Mouse (Mus musculus) testis, adult 10 weeks (tissue): ENCODE measurements around the gene Ceacam18. TPM values are rescaled to one million over a fixed set of nuclear protein-coding genes. Genes with fewer than 3 reads are reported as not detected.

Source experiments
- polyA plus RNA-seq: library from polyadenylated mRNA; stranded (reverse); fragments of 350-450 nt; fragmentation: Illumina TruSeq; extraction: RNeasy Lipid Tissue Mini Kit (QIAGEN cat#74804); gene quantifications from one replicate; pipeline ENCODE4 v1.2.3, GENCODE M21; 2014; ENCODE audit warnings: low read depth, low replicate concordance

The Ceacam18 gene
- not detected for polyA plus RNA-seq

GRCm38 (mm10) chr7:43634500-43634899 lies at the start of gene Ceacam18:
Gene Ceacam18 (plus strand): TSS chr7:43634707.

DNA sequence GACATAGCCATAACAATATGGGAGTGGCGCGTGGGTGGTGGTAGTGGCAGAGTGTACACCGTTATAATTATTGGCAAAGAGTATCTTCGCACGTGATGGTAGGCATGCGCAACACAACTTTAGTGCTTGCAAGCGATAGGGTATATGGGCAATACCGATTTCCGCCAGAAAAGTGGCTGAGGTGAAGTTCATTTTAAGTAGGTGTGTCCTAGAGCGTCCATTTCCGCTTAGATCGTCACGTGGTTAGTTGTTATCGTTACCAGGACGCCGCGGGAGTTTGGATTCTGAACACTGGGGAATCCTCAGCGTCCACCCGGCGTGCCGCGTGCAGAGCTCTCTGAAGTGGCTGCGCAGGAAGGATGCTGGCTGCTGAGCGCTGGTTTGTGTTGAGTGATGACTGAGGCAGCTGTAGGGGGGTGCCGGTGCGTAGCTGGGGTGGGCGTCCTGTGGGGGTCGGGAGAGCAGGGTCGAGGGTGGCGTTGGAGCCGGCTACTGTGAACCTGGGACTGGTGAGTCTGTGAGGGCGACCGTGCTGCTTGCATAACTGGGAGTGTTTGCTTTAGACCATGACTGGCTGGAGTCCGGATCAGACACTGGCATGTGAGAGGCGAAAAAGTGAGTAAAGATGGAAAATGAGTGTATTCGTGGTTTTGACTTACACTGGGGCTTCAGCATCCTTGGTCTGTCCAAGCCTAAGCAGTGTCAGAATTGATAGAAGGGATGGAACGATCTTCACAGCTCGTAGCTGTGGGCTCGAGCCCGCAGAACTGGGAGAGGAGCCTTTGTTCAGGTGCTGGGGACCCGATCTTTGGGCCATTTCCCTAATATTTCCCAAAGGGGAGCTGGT lies 27.4 kb upstream of the Ceacam18 start, which contains the start of gene Zfp819:
Zfp819 (plus strand) TSS at position 274 of the 847 bp plus-strand sequence.

DNA sequence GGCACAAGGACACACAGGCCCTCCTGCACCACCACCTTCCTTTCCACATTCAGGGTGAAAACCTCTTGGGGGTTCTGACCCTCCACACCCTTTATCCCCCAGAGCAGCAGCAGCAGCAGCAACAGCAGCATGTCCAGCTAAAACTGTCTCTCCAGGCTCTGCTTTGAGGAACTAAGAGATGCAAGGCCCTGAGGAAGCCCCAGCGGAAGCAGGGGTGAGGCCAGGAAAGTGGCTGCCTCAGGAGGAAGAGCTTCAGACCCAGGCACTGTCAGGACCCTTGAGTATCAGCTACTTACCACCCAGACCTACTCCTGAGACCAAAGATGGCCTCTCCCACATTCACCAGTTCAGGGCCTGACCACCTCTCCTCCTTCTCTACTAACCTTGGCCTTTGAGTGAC lies 25.5 kb downstream of the Ceacam18 start, which contains the start of gene Siglece:
Siglece (minus strand) TSS at position 160 of the 400 bp plus-strand sequence.

GRCm38 (mm10) chr7:43671809-43672580 lies 37.5 kb downstream of the Ceacam18 start, which contains the start of gene Ctu1:
Gene Ctu1 (plus strand): TSS chr7:43672016.

DNA sequence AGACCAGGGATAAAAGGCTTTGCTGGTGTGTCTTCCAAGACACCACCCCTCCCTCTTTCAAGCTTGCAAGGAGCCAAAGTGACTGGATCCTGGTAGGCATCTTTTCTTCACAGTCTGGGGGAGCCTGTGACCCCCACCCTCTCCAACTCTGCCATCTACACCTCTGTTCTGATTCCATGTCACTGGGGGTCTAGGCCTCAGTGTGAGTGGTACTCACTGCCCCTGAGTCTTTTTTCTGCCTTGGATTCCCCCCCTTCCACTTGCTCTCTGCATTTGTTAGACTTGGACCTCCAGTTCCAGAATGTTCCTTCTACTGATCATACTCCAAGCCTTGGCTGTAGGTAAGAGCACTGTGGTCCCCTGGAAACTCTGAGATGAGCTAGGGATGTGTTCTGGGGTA lies 55.6 kb downstream of the Ceacam18 start, which contains the start of gene Klk14:
Klk14 (plus strand) TSS at position 301 of the 400 bp plus-strand sequence.

Other genes starting within 250 kb of the Ceacam18 start
- gene Siglecg, start 226.5 kb upstream of the Ceacam18 start, polyA plus RNA-seq: not detected
- not detected for gene Lim2, start 207.0 kb upstream of the Ceacam18 start, polyA plus RNA-seq
- gene Nkg7, start 197.6 kb upstream of the Ceacam18 start, polyA plus RNA-seq: not detected
- gene Cldnd2, start 193.9 kb upstream of the Ceacam18 start, polyA plus RNA-seq: 18.3 TPM
- gene Etfb, start 190.6 kb upstream of the Ceacam18 start, polyA plus RNA-seq: 3.1 TPM
- gene Gm45233, start 190.6 kb upstream of the Ceacam18 start, polyA plus RNA-seq: not detected
- gene Vsig10l, start 171.6 kb upstream of the Ceacam18 start, polyA plus RNA-seq: 1.5 TPM
- 0.46 TPM for gene Iglon5, start 144.6 kb upstream of the Ceacam18 start, polyA plus RNA-seq
- 14.5 TPM for gene 4931406B18Rik, start 128.8 kb upstream of the Ceacam18 start, polyA plus RNA-seq
- 2.1 TPM for gene Cd33, start 90.3 kb upstream of the Ceacam18 start, polyA plus RNA-seq
- 0.34 TPM for gene Zfp658, start 72.5 kb upstream of the Ceacam18 start, polyA plus RNA-seq
- 13.8 TPM for gene Zfp719, start 55.1 kb upstream of the Ceacam18 start, polyA plus RNA-seq
- gene Zfp819, start 27.5 kb upstream of the Ceacam18 start, polyA plus RNA-seq: 9.2 TPM
- 1.0 TPM for gene Siglece, start 25.5 kb downstream of the Ceacam18 start, polyA plus RNA-seq
- gene Ctu1, start 37.3 kb downstream of the Ceacam18 start, polyA plus RNA-seq: 0.24 TPM
- not detected for gene Klk14, start 55.7 kb downstream of the Ceacam18 start, polyA plus RNA-seq
- gene Klk13, start 77.9 kb downstream of the Ceacam18 start, polyA plus RNA-seq: not detected
- gene Klk12, start 134.2 kb downstream of the Ceacam18 start, polyA plus RNA-seq: not detected
- gene Klk11, start 139.9 kb downstream of the Ceacam18 start, polyA plus RNA-seq: not detected
- gene Klk10, start 146.3 kb downstream of the Ceacam18 start, polyA plus RNA-seq: not detected
- not detected for gene Klk9, start 157.2 kb downstream of the Ceacam18 start, polyA plus RNA-seq
- not detected for gene Klk8, start 162.9 kb downstream of the Ceacam18 start, polyA plus RNA-seq
- not detected for gene Klk7, start 176.6 kb downstream of the Ceacam18 start, polyA plus RNA-seq
- not detected for gene Klk6, start 189.8 kb downstream of the Ceacam18 start, polyA plus RNA-seq
- not detected for gene Klk5, start 207.3 kb downstream of the Ceacam18 start, polyA plus RNA-seq
- gene Klk4, start 246.5 kb downstream of the Ceacam18 start, polyA plus RNA-seq: not detected